ENCODE assay signal across 25 mouse cellular contexts in the genomic region with DNA sequence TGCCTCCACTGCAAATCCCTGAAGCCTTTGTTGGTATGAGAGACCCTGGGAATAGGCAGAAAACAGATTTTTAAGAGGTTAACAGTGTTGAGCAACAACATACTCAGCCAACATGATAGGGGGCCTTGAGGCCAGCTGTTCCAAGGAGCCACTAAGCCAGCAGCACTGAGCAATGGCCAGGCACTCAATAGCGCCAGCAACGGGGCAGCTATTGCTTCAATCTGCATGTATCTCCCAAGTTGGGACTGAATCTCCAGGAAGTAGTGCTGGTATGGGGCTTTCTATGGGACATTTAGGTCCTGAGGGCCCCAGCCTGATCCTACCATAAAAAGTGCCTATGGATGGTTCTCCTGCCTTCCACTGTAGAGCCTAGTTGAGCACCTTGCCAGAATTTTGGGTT. TPM values are rescaled to one million over a fixed set of nuclear protein-coding genes. Genes with fewer than 3 reads are reported as not detected.
DNase-seq lines count a peak whose midpoint lies in the region; ATAC-seq and TF ChIP-seq lines count a peak whose summit lies in the region.
"Had no signal": no experiment of that assay in that cellular context is flagged by ENCODE, and none has a peak within 500 bp of the region (broad histone marks: within the 10 kb centered on the region; RNA-seq: fewer than 3 reads in every experiment).

No protein-coding gene starts in this region.

- WGBS in heart, embryonic 14.5 days, result 84% methylated on average over 2 of the region's 2 CpGs

- H3K4me3 ChIP-seq in gastrocnemius, adult 2 months, result peak overlapping the region; percentile 51
- no peak overlapping the region for H3K4me3 ChIP-seq in heart, embryonic 14.5 days (ENCODE audit: control insufficient read depth in 1 of 2, insufficient read depth in 1 of 2, low read depth in 1 of 2, low read length in 2 of 2)
- H3K4me3 ChIP-seq: embryonic facial prominence, embryonic 10.5 days; forebrain, embryonic 12.5 days; hindbrain, embryonic 12.5 days; midbrain, embryonic 13.5 days had no signal

- no peaks in the 10 kb centered on the region for H3K9me3 ChIP-seq in heart, embryonic 14.5 days (ENCODE audit: control insufficient read depth, low read length)
- H3K9me3 ChIP-seq: embryonic facial prominence, embryonic 10.5 days; forebrain, embryonic 12.5 days; hindbrain, embryonic 12.5 days; midbrain, embryonic 13.5 days had no signal

- H3K27me3 ChIP-seq in heart, embryonic 14.5 days (ENCODE audit: control insufficient read depth, insufficient read depth, low read length), result peaks cover 13% of the 10 kb centered on the region

- ATAC-seq in heart, embryonic 14.5 days (ENCODE audit: insufficient number of reproducible peaks, insufficient read depth, low FRiP score, low read depth), result no peak
- ATAC-seq: CD4-positive, CD25-positive, alpha-beta regulatory T cell, adult 4 months; lung, postnatal 0 days; midbrain, embryonic 13.5 days; Patski had no signal

- H3K9ac ChIP-seq in heart, embryonic 14.5 days (ENCODE audit: low read length), result no peak overlapping the region
- H3K9ac ChIP-seq: forebrain, embryonic 12.5 days; hindbrain, embryonic 12.5 days; midbrain, embryonic 13.5 days had no signal

- peaks cover 45 to 48% of the 10 kb centered on the region in 2 experiments for H3K4me1 ChIP-seq in heart, embryonic 14.5 days (ENCODE audit: control insufficient read depth in 2 of 2, insufficient read depth in 2 of 2, low read length in 2 of 2)

- DNase-seq in adrenal gland, postnatal 14 days, result peak; percentile 28
- DNase-seq in adrenal gland, adult 18-20 months (ENCODE audit: low spot score in 2 of 2), result no peak
- peak; percentile 62 for DNase-seq in gastrocnemius, adult 2 months
- DNase-seq in gastrocnemius, postnatal 14 days, result no peak
- DNase-seq in heart, postnatal 25 days (ENCODE audit: low spot score), result no peak
- DNase-seq in brain, adult 2 months (ENCODE audit: low read depth, low spot score), result peak; percentile 15
- no peak for DNase-seq in yolk sac, embryonic 10.5 days (ENCODE audit: low spot score)
- DNase-seq: adrenal gland, postnatal 25 days; kidney, adult 18-20 months; kidney, postnatal 10 days; liver had no signal

- peak overlapping the region; percentile 99 for H3K27ac ChIP-seq in gastrocnemius, adult 2 months
- peak overlapping the region; percentile 69 to 96; a peak in 3 of 4 replicates for H3K27ac ChIP-seq in heart, embryonic 14.5 days (replicated peaks in 1 of 2; ENCODE audit: control insufficient read depth in 1 of 2, insufficient read depth in 1 of 2, low read depth in 2 of 2, low read length in 2 of 2)
- H3K27ac ChIP-seq: embryonic facial prominence, embryonic 10.5 days; hindbrain, embryonic 12.5 days had no signal

- H3K36me3 ChIP-seq in heart, embryonic 14.5 days (ENCODE audit: control insufficient read depth, insufficient read depth, low read length), result peaks cover 4% of the 10 kb centered on the region
- H3K36me3 ChIP-seq: embryonic facial prominence, embryonic 10.5 days; forebrain, embryonic 12.5 days; hindbrain, embryonic 12.5 days; midbrain, embryonic 13.5 days had no signal

- TF ChIP-seq CTCF in gastrocnemius, adult 2 months (IDR thresholded peaks at IDR 0.05), result no peak

- peak overlapping the region; percentile 61; the same call in 1 of the 2 replicates for H3K4me2 ChIP-seq in heart, embryonic 14.5 days (ENCODE audit: low read length)
- H3K4me2 ChIP-seq: forebrain, embryonic 12.5 days; hindbrain, embryonic 12.5 days; midbrain, embryonic 13.5 days had no signal

- intact Hi-C loops in gastrocnemius, adult 2 months (cut with DNase I), result no loop called here
- intact Hi-C loops in gastrocnemius, postnatal 14 days (cut with DNase I; ENCODE audit: low total_unique reads), result no loop called here
- intact Hi-C loops in heart, postnatal 25 days (cut with DNase I), result no loop called here

RNA-seq across cellular contexts. Expression of gene Eef1a2, which starts 1.7 kb away (rescaled TPM):
- total RNA-seq in adrenal gland, postnatal 14 days (2021), result 38.4 and 47.9 TPM in 2 replicates
- 10 to 100 TPM; 55.1 to 71.0 TPM for total RNA-seq in adrenal gland, adult 18-20 months (2021)
- total RNA-seq in gastrocnemius, adult 2 months (2021), result 1,000 to 10,000 TPM; 2,005 to 2,177 TPM
- total RNA-seq in gastrocnemius, postnatal 14 days (2021), result 1,000 to 10,000 TPM; 2,249 to 2,405 TPM
- polyA plus RNA-seq in heart, embryonic 14.5 days (2014; fragmentation: Nextera tagmentation; extraction: Ambion mirVana), result 22.6 and 24.7 TPM in 2 replicates
- total RNA-seq in heart, postnatal 25 days (2021), result 1,000 to 10,000 TPM; 1,438 to 1,541 TPM
- total RNA-seq: neutrophil, adult 5-6 weeks had no signal
- polyA plus RNA-seq: CD4-positive, CD25-positive, alpha-beta regulatory T cell, adult 4 months; liver, embryonic 16.5 days; Patski; thymus, postnatal 0 days had no signal

RNA-seq across cellular contexts. Expression of gene Kcnq2, which starts 23.4 kb away (rescaled TPM):
- total RNA-seq in adrenal gland, postnatal 14 days (2021), result 6.0 and 6.8 TPM in 2 replicates
- total RNA-seq in adrenal gland, adult 18-20 months (2021), result 1 to 10 TPM; 5.2 to 7.3 TPM
- total RNA-seq in gastrocnemius, adult 2 months (2021), result not detected
- under 1 TPM; 0.07 to 0.16 TPM for total RNA-seq in gastrocnemius, postnatal 14 days (2021)
- 0.11 TPM in 1 of 2 replicates, not detected in the other for polyA plus RNA-seq in heart, embryonic 14.5 days (2014; fragmentation: Nextera tagmentation; extraction: Ambion mirVana)
- total RNA-seq in heart, postnatal 25 days (2021), result under 1 TPM in 1 of 2 experiments, not detected in 1; 0.22 TPM
- total RNA-seq: gastrocnemius, postnatal 36 days; neutrophil, adult 5-6 weeks had no signal
- polyA plus RNA-seq: CD4-positive, CD25-positive, alpha-beta regulatory T cell, adult 4 months; lung, postnatal 0 days had no signal

RNA-seq across cellular contexts. Expression of gene Ppdpf, which starts 28.6 kb away (rescaled TPM):
- total RNA-seq in adrenal gland, postnatal 14 days (2021), result 95.5 and 98.6 TPM in 2 replicates
- 10 to 100 TPM; 69.8 to 94.9 TPM for total RNA-seq in adrenal gland, adult 18-20 months (2021)
- 10 to 100 TPM; 39.1 to 46.2 TPM for total RNA-seq in gastrocnemius, adult 2 months (2021)
- total RNA-seq in gastrocnemius, postnatal 14 days (2021), result 10 to 100 TPM; 52.9 to 58.5 TPM
- polyA plus RNA-seq in heart, embryonic 14.5 days (2014; fragmentation: Nextera tagmentation; extraction: Ambion mirVana), result 181 and 193 TPM in 2 replicates
- total RNA-seq in heart, postnatal 25 days (2021), result 10 to 100 TPM; 52.0 to 55.5 TPM

RNA-seq across cellular contexts. Expression of gene Ptk6, which starts 44.1 kb away (rescaled TPM):
- 0.11 TPM in 1 of 2 replicates, not detected in the other for total RNA-seq in adrenal gland, postnatal 14 days (2021)
- not detected for total RNA-seq in adrenal gland, adult 18-20 months (2021)
- total RNA-seq in gastrocnemius, adult 2 months (2021), result not detected
- total RNA-seq in gastrocnemius, postnatal 14 days (2021), result not detected
- polyA plus RNA-seq in heart, embryonic 14.5 days (2014; fragmentation: Nextera tagmentation; extraction: Ambion mirVana), result not detected in 2 replicates
- total RNA-seq in heart, postnatal 25 days (2021), result not detected
- total RNA-seq: adrenal gland, postnatal 25 days; gastrocnemius, postnatal 36 days; layer of hippocampus, adult 18-20 months; left cerebral cortex, postnatal 36 days had no signal
- polyA plus RNA-seq: embryonic facial prominence, embryonic 10.5 days; forebrain, embryonic 12.5 days; hindbrain, embryonic 12.5 days; midbrain, embryonic 13.5 days; Patski had no signal

RNA-seq across cellular contexts. Expression of gene Srms, which starts 54.5 kb away (rescaled TPM):
- 0.56 and 0.60 TPM in 2 replicates for total RNA-seq in adrenal gland, postnatal 14 days (2021)
- total RNA-seq in adrenal gland, adult 18-20 months (2021), result under 1 TPM; 0.73 to 0.83 TPM
- total RNA-seq in gastrocnemius, adult 2 months (2021), result under 1 TPM; 0.17 to 0.28 TPM
- total RNA-seq in gastrocnemius, postnatal 14 days (2021), result under 1 TPM; 0.10 to 0.18 TPM
- 0.08 and 0.09 TPM in 2 replicates for polyA plus RNA-seq in heart, embryonic 14.5 days (2014; fragmentation: Nextera tagmentation; extraction: Ambion mirVana)
- total RNA-seq in heart, postnatal 25 days (2021), result under 1 TPM; 0.25 to 0.42 TPM
- polyA plus RNA-seq: forebrain, embryonic 12.5 days; midbrain, embryonic 13.5 days; Patski had no signal

Comparison
In these comparisons a context has a peak if more than half of its experiments do, and no peak if none do; other contexts are left out.
1. DNase-seq: peak in adrenal gland, postnatal 14 days (single experiment), gastrocnemius, adult 2 months (single experiment) and brain, adult 2 months (single experiment); none in adrenal gland, adult 18-20 months (0 of 2), gastrocnemius, postnatal 14 days (single experiment), heart, postnatal 25 days (single experiment) and yolk sac, embryonic 10.5 days (single experiment).
2. RNA of gene Eef1a2, which starts 1.7 kb away (total RNA-seq): 2,249 to 2,405 TPM in gastrocnemius, postnatal 14 days, 2,005 to 2,177 TPM in gastrocnemius, adult 2 months and 1,438 to 1,541 TPM in heart, postnatal 25 days; 55.1 to 71.0 TPM in adrenal gland, adult 18-20 months and 38.4 to 47.9 TPM in adrenal gland, postnatal 14 days; every median in the first group is over 10 times any median in the second.